Mouse (Mus musculus): Measurements from ENCODE around the gene Msl2. TPM values are rescaled to one million over a fixed set of nuclear protein-coding genes. Genes with fewer than 3 reads are reported as not detected.

Gene Msl2
- total RNA-seq, 2 experiments from 2014 or later, result 65.9 to 66.4 TPM

GRCm38 (mm10) chr9:101074332-101075021, 576 bp downstream of the Msl2 start:
- peak; percentile 80 to 86 for DNase-seq (ENCODE audit: low spot score in 2 of 2)

GRCm38 (mm10) chr9:101075091-101075581, 1.2 kb downstream of the Msl2 start:
- DNase-seq (ENCODE audit: low spot score in 2 of 2), result no peak

DNA sequence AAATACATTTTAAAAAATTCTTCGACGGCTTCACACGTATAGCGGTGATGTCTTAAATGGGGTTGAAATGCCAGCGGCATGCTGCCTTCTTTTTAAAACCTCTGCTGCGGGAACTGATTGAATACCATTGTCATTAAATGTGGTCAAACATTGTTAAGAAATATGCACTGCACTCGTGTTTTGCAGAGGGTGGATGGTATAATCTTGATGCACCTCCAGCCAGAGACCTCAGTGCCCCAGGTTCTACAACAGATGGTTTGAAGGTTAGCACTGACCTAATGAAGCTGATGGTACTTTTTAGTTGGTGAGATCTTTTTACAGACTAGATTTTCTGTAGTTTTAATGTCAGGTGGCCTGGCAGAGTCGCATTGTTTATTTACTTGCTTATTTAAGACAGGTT, 1.8 kb downstream of the Msl2 start:
- DNase-seq (ENCODE audit: low spot score in 2 of 2), result no peak

GRCm38 (mm10) chr9:101076095-101076875, 2.4 kb downstream of the Msl2 start:
- no peak for DNase-seq (ENCODE audit: low spot score in 2 of 2)

- no peak for DNase-seq (ENCODE audit: low spot score in 2 of 2)
Observed at GRCm38 (mm10) chr9:101077486-101077885, 3.6 kb downstream of the Msl2 start.

- DNase-seq (ENCODE audit: low spot score in 2 of 2), result no peak
Observed at GRCm38 (mm10) chr9:101078579-101078978, 4.7 kb downstream of the Msl2 start.

DNA sequence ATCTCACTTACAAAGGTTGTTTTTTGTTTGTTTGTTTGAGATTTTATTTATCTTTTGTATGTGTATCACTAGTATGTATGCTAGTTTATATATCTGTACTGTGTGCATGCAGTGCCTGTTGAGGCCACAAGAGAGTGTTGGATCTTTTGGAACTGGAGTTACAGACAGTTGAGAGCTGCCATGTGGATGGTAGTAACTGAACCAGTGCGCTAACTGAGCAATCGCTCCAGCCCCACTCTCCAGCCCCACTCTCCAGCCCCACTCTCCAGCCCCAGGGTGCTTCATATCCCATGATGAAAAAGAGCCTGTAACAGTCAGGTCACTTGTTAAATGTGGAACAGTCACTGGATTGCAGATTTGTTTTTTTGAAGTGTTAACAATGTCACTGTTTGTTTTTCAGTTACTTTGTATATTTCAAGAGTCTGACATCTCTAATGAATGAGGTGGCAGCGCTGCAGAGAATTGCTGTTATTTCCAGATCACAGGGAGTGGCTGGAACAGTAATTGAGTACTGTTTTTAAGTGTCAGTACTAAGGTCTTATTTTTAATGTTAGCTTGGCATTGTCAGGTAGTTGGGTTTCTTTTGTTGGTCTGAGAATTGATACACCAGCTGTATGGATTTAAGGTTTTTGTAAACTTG, 6.3 kb downstream of the Msl2 start:
- DNase-seq (ENCODE audit: low spot score in 2 of 2), result no peak

DNA sequence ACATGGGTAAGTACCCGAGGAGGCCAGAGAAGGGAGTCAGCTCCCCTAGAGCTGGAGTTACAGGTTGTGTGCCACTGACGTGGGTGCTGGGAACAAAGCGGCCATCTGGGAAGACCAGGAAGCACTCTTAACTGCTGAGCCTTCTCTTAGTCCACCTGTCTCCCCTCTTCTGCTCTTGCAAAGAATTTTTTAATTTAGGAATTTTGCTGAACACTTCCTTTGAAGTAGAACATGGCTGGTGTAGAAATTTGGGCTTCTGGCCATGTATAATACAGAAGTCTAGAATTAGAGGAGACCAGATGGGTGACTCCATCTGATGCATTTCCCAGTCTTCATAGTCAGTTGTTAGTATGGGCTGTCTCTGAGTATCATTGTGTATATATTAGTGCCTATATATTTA, 9.8 kb downstream of the Msl2 start:
- DNase-seq (ENCODE audit: low spot score in 2 of 2), result peak in 1 of 2 experiments; percentile 70

- DNase-seq (ENCODE audit: low spot score in 2 of 2), result no peak
Observed at GRCm38 (mm10) chr9:101095425-101095824, 21.5 kb downstream of the Msl2 start.

DNA sequence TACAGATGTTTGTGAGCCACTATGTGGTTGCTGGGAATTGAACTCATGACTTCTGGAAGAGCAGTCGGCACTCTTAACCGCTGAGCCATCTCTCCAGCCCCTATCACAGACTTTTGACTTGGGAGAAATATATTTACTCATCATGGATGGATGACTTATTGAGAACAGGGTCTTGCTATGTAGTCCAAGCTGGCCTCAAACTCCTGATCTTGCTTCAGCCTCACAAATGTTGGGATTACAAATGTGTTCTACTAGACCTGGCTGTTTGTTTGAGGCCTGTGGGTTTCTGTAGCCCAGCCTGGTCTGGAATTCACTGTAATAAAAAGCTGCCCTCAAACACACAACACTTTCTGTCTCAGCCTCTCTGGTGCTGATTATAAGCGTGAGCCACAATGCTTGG, 22.6 kb downstream of the Msl2 start:
- no peak for DNase-seq (ENCODE audit: low spot score in 2 of 2)

DNA sequence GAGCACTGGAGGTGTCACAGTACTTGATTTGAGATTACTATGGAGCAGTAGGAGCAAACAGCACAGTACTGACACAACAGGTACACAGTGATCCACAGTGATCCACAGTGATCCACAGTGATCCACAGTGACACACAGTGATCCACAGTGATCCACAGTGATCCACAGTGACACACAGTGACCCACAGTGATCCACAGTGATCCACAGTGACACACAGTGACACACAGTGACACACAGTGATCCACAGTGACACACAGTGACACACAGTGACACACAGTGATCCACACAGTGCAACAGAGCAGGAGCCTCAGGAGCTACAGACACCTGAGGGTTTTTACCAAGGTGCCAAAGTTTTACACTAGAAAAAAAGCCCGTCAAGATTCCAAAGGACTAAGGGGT, 23.6 kb downstream of the Msl2 start:
- no peak for DNase-seq (ENCODE audit: low spot score in 2 of 2)

DNA sequence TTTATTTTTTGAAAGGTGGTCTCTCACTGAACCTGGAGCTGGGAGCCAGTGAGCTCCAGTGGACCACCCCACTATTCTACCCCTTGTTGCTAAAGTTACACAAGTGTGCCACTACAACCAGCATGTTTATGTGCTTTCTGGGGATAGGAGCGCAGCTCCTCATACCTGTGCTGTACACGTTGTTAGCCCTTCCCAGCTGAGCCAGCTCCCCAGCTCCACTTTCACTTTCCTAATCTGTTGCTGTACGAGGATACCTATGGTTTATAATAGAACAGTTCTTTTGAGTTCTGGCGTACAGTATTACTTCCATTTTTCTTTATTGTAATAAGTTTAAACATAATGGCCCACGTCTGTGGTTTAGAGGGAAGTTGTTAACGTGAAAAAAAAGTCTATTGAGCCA, 25.5 kb downstream of the Msl2 start:
- DNase-seq (ENCODE audit: low spot score in 2 of 2), result no peak

- DNase-seq (ENCODE audit: low spot score in 2 of 2), result no peak
Observed at GRCm38 (mm10) chr9:101100163-101100562, 26.3 kb downstream of the Msl2 start.

DNA sequence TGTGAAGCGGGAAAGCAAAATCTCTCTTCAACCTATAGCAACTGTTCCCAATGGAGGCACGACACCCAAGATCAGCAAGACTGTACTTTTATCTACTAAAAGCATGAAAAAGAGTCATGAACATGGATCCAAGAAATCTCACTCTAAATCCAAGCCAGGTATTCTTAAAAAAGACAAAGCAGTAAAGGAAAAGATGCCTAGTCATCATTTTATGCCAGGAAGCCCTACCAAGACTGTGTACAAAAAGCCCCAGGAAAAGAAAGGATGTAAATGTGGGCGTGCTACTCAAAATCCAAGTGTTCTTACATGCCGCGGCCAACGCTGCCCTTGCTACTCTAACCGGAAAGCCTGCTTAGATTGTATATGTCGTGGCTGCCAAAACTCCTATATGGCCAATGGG, 27.6 kb downstream of the Msl2 start:
- DNase-seq (ENCODE audit: low spot score in 2 of 2), result no peak

DNA sequence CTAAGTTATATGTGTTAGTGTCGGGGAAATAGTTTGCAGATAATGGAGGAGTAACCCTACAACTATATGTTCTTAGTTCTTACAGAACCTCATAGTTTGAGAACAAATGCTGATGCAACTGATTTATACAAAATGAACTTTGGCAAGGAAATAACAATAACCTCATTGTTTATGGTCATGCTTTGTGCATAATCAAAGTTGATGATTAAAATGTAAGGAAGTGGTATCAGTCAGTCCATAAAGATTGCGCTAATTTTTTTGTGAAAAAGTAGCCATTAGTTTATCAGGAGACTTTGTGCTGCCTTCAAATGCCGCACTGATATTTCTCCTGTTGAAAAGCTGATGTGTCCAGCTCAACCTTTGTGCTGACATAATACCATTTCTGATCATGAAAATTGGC, 28.4 kb downstream of the Msl2 start:
- no peak for DNase-seq (ENCODE audit: low spot score in 2 of 2)

DNA sequence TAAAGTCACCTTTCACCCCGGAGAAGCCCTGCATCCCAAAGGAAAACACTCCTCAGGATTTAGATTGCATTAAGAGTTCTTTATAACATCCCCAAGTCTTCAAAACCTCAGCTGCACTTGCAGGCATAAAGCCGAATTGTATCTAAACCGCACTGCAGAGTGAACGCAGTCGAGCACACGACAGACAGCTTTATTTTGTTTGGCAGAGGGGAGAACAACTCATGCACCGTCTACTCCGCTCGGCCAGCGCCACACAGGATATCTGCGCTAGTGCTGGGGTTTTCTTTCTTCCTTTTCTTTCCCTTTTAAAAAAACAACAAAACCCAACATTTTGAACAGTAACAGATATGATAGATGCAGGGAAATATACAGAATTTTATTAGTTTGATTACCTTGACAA, 31.0 kb downstream of the Msl2 start:
- DNase-seq (ENCODE audit: low spot score in 2 of 2), result no peak

GRCm38 (mm10) chr9:101105735-101106134, 31.8 kb downstream of the Msl2 start:
- DNase-seq (ENCODE audit: low spot score in 2 of 2), result no peak

DNA sequence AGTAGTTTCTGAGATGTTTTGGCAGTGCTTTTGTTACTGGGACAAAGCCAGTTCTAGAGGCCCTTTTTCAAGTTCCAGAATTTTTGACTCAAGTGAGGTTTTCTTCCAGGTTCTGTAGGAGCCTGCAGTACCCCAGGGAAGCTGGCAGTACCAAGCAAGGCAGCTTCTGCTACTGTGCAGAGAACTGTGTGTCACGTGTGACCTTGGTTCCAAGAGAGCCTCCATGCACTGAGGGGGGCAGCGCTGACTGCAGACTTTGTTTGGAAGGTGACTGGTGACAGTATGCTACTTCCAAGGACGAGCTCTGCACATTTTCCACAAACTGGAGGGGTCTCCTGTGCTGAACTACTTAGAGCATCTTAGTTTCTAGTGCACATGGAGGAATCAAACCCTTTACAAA, 33.5 kb downstream of the Msl2 start:
- no peak for DNase-seq (ENCODE audit: low spot score in 2 of 2)

DNA sequence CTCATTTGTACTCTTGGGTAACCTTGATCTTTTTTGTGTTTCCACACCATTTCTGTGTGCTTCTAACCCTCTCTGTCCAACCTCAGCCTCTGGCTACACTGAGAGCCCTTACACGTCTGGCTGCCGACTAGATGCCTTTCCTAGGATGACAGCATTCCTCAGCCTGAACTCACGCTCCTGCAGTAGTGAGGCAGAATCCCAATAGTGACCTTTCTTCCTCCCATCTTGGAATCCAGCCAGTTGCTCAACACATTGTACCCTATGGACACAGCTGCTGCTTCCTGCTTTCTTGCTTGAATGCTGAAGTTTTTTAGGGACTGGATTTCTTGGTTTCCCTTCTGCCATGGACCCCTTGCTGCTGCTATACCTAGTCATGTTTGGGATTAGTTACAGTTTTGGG, 36.1 kb downstream of the Msl2 start:
- DNase-seq (ENCODE audit: low spot score in 2 of 2), result no peak

DNA sequence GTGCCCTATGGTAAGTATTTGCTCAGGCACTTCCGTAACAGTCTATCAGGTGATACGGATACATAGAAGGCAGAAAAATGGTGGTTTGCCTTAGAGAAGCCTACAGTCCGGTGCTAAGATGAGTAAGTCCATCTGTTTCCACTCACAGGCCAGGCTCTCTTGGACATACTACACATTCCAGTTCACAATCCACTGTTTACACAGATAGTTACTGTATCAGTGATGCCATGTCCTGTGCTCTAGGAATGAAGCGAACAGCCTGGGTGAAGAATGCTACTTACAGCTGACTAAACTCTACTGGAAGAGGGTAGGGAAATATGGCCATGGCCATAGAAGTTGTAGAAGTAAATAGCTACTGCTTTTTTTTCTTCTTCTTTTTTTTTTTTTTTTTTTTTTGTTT, 39.4 kb downstream of the Msl2 start:
- DNase-seq (ENCODE audit: low spot score in 2 of 2), result no peak

- DNase-seq (ENCODE audit: low spot score in 2 of 2), result no peak
Observed at GRCm38 (mm10) chr9:101114182-101114884, 40.4 kb downstream of the Msl2 start.

DNA sequence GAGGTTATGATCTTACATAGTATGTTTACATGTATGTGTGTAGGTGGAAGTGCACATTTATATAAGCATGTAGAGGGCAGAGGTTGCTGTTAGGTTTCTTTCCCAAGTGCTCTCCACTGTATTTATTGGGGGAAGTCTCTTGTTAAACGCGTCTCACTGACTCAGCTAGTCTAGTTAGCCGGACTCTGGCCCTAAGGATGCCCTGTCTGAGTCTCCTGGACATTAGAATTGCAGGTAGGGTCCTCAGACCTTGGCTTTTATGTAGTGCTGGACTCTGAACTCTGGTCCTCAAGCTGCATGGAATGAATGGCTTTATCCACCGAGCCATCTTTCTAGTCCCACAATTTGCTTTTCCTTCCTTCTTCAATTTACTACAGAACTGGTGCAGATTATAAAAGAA, 69.7 kb downstream of the Msl2 start:
- DNase-seq (ENCODE audit: low spot score in 2 of 2), result no peak
